Mouse (Mus musculus) C2C12 (cell line): ENCODE data around the gene Adnp. TPM values are rescaled to one million over a fixed set of nuclear protein-coding genes. Genes with fewer than 3 reads are reported as not detected.

ENCODE experiments used
- H3K27me3 ChIP-seq: one replicate; pipeline ENCODE4 v1.6.1; 2011; ENCODE audit not compliant: control insufficient read depth, insufficient read depth, insufficient read length
- H3K36me3 ChIP-seq: one replicate; pipeline ENCODE4 v1.6.1; 2011; ENCODE audit not compliant: control insufficient read depth, insufficient read depth
- H3K4me3 ChIP-seq: one replicate; pipeline ENCODE4 v1.5.1; 2011; ENCODE audit warnings: mild to moderate bottlenecking, control low read depth; ENCODE audit not compliant: poor library complexity, insufficient read depth, severe bottlenecking
- H3K79me2 ChIP-seq: one replicate; pipeline ENCODE4 v1.6.1; 2011; ENCODE audit not compliant: control insufficient read depth, insufficient read depth
- H3K79me3 ChIP-seq: one replicate; pipeline ENCODE4 v1.6.1; 2011; ENCODE audit warnings: low read depth, control low read depth
- H3ac ChIP-seq: one replicate; pipeline ENCODE3; 2011; ENCODE audit warnings: low read depth; ENCODE audit not compliant: control insufficient read depth, insufficient read length
- CEBPB ChIP-seq: IDR thresholded peaks from one replicate; pipeline ENCODE4 v1.6.1; 2011; ENCODE audit warnings: low read depth, mild to moderate bottlenecking, control low read depth, moderate library complexity
- CTCF ChIP-seq: IDR thresholded peaks from one replicate; pipeline ENCODE4 v1.5.1; 2011; ENCODE audit not compliant: control insufficient read depth, insufficient read depth, insufficient read length
- FOSL1 ChIP-seq: IDR thresholded peaks from one replicate; pipeline ENCODE4 v1.8.0; 2011; ENCODE audit warnings: mild to moderate bottlenecking, low read length; ENCODE audit not compliant: poor library complexity, insufficient read depth, severe bottlenecking
- MAX ChIP-seq: IDR thresholded peaks from one replicate; pipeline ENCODE4 v1.6.1; 2011; ENCODE audit warnings: mild to moderate bottlenecking, control low read depth
- MYOD1 ChIP-seq: IDR thresholded peaks from one replicate; pipeline ENCODE4 v1.6.1; 2011; ENCODE audit warnings: low read depth; ENCODE audit not compliant: control insufficient read depth, insufficient read length
- MYOG ChIP-seq: IDR thresholded peaks from one replicate; pipeline ENCODE4 v1.6.1; 2011; ENCODE audit not compliant: control insufficient read depth, insufficient read length; ENCODE audit errors: extremely low read depth
- USF1 ChIP-seq: IDR thresholded peaks from one replicate; pipeline ENCODE4 v1.6.1; 2011; ENCODE audit warnings: low read depth, mild to moderate bottlenecking, control low read depth, moderate library complexity
- polyA plus RNA-seq: library from polyadenylated mRNA; unstranded; fragments of >200 nt; fragmentation: generic; extraction: Trizol; gene quantifications from one replicate; pipeline ENCODE4 v1.2.1, GENCODE M21; 2012; ENCODE audit warnings: missing spikeins

The Adnp gene
- polyA plus RNA-seq, 1 experiment = 7.3 TPM

DNA sequence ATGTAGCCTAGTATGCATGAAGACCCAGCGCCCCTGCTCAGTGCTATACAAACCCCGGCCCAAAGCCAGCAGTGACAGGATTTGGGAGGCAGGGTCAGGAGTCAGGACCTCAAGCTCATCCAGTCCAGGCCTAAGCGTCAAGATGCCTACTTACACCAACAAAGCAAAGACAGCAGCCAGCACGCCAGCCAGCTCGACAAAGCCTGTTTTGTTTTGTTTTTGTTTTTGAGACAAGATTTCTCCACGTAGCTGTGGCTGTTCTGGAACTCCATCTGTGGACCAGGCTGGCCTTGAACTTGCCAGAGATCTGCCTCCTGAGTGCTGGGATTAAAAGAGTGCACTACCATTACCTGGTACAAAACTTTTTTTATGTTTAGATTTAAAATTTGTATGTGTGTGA lies 16.4 kb upstream of the Adnp start:
- Histone ChIP-seq H3K4me3 (no peak overlapping the region), H3K36me3 (peaks cover 85% of the 10 kb centered on the region), H3K27me3 (no peaks in the 10 kb centered on the region), H3K79me3 (peaks cover 24% of the 10 kb centered on the region), H3ac (no peak overlapping the region), H3K79me2 (peaks cover 28% of the 10 kb centered on the region)
- TF ChIP-seq CTCF = no peak
- no peak for TF ChIP-seq MAX

DNA sequence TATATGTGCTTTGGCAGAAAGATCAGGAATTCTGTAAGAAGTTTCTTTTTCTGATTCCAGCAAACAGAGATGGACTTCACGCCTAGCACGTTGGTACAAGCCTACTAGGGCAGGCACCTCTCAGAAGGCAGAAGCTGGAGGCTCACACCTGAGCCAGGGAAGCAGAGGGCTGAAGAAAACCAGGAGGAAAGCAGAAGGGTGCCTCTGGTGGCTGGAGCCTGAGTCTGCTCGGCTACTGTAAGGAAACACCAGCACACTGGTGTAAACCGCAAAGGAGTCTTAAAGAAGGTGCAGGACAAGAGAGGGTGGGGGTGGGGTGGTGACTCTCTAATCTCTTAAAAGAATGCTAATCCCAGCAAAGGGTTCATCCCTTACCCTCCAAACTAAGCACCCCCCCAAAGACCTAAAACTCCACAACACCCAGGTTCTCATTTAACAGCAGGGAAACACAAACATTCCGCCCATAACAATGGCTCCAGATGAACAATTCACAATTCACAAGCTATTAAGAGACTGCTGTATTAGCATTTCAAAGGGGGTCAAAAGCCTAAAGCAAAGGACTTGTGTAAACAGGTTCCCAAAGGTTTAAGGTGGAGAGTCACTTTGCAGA lies 7.0 kb upstream of the Adnp start:
- Histone ChIP-seq H3K4me3 (no peak overlapping the region), H3ac (no peak overlapping the region), H3K79me3 (no peaks in the 10 kb centered on the region), H3K36me3 (peaks cover 95% of the 10 kb centered on the region), H3K27me3 (no peaks in the 10 kb centered on the region), H3K79me2 (peaks cover 4% of the 10 kb centered on the region)
- no peak for TF ChIP-seq USF1
- TF ChIP-seq FOSL1 = no peak
- no peak for TF ChIP-seq MYOG
- no peak for TF ChIP-seq CTCF
- TF ChIP-seq MYOD1 = no peak
- TF ChIP-seq MAX = no peak
- no peak for TF ChIP-seq CEBPB

DNA sequence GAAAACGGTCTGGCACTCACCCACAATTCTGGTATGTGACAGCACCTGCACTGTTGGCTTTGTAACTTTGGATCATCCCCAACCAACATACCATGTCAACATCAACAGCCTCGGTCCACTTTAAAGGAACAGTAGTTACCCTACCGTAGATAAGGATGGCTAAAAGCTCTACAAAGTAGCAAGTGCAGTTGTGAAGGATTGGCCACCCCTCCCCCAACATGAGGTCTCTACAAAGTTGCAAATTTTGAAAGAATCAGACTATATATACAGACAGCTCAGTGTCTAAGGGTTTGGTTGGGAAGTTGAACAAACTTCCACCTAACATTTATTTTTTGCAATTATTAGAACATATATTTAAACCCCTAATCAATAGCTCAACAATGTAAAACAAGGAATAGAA lies 971 bp upstream of the Adnp start:
- TF ChIP-seq CEBPB (no peak), FOSL1 (no peak), MYOG (no peak), MAX (no peak), MYOD1 (no peak), CTCF (no peak), USF1 (no peak)
- peaks cover 39% of the 10 kb centered on the region for H3K79me2 ChIP-seq
- H3K27me3 ChIP-seq = no peaks in the 10 kb centered on the region
- H3ac ChIP-seq = no peak overlapping the region
- peaks cover 77% of the 10 kb centered on the region for H3K36me3 ChIP-seq
- H3K79me3 ChIP-seq = peaks cover 35% of the 10 kb centered on the region
- H3K4me3 ChIP-seq = no peak overlapping the region

DNA sequence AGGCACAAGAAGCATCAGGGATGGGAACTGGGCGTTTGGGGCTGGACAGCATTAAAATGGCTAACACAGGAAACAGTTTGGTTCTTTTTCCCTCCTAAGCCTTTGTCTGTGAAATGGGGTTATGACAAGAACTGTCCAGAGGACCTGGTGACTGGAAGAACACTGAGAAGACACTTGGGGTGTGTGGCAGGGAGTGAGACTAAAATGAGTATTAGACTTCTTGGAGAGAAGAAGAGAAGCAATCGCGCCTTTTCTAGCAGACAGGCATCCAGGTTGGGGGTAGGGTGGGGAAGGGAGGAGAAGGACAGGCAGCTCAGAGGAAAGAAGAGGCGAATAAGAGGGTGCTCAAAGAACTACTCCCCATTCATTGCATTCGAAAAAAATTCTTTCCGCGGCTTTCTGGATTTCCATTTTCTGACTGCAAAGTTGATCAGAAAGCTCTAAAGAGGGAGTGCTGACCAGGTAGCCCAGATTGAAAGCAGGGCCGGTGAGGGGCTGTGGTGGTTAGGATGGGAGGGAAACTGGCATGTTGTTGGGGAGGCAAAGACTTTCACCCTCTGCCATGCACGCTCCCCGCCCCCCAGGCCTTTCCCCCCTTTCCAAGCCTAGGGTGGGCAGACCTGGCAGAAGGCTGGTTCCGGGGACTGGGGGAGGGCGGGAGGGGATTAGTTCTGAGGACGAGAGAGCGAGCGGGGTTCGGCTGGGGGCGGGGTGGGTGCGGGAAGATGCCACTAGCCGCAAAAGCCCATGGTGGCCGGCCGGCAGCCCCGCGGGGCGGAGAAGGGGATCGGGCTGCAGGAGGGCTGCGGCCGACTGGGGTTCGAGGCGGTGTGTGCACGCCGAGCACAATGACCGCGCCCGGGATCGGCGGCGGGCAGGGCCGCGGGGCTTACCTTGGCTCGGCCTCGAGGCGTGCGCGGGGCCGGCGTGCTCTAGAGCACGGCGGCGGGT lies 956 bp downstream of the Adnp start:
- Histone ChIP-seq H3ac (peak overlapping the region; percentile 95), H3K36me3 (peaks cover 71% of the 10 kb centered on the region), H3K4me3 (peak overlapping the region; percentile 74), H3K79me2 (peaks cover 58% of the 10 kb centered on the region), H3K27me3 (no peaks in the 10 kb centered on the region), H3K79me3 (peaks cover 54% of the 10 kb centered on the region)
- no peak for TF ChIP-seq CEBPB
- no peak for TF ChIP-seq FOSL1
- no peak for TF ChIP-seq CTCF
- TF ChIP-seq USF1 = no peak
- no peak for TF ChIP-seq MYOD1
- no peak for TF ChIP-seq MAX
- TF ChIP-seq MYOG = no peak

- peak overlapping the region; percentile 74 for H3K4me3 ChIP-seq
- peak overlapping the region; percentile 95 for H3ac ChIP-seq
- no peaks in the 10 kb centered on the region for H3K27me3 ChIP-seq
- no peak for TF ChIP-seq CEBPB
- no peak for TF ChIP-seq USF1
- TF ChIP-seq CTCF = peak; percentile 95
- peaks cover 70% of the 10 kb centered on the region for H3K36me3 ChIP-seq
- peaks cover 61% of the 10 kb centered on the region for H3K79me3 ChIP-seq
- H3K79me2 ChIP-seq = peaks cover 65% of the 10 kb centered on the region
These were observed 1.6 kb downstream of the Adnp start for GRCm38 (mm10) chr2:168205265-168205664.

DNA sequence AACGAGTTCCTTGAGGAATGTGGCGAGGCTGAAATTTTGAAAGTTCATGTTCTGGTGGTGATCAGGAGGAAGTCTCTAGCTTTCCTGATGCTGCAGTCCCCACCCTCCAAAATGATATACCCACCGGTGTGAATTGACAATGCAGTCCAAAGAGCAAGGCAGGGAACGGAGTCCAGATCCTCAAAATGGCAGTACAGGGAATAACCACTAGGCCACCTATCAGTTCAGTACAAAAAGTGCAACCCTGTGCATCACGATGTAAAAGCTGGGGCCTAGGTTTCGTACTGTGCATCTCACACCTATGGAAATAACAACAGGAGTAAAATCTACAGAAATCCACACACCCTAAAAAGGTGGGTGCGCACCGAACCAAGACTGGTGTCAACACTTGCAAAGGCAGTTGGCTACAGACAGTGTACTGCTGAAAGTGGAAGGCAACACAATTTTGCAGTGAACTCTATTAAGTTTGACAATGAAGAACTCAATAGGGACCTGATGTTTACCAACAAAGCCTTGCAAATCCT lies 2.4 kb downstream of the Adnp start:
- Histone ChIP-seq H3K4me3 (no peak overlapping the region), H3K79me3 (peaks cover 67% of the 10 kb centered on the region), H3K79me2 (peaks cover 72% of the 10 kb centered on the region), H3ac (no peak overlapping the region), H3K27me3 (no peaks in the 10 kb centered on the region), H3K36me3 (peaks cover 66% of the 10 kb centered on the region)
- TF ChIP-seq FOSL1 (no peak), CEBPB (no peak), MAX (no peak), MYOG (no peak), MYOD1 (no peak), CTCF (no peak), USF1 (no peak)
